Mouse (Mus musculus) E14TG2a.4 (cell line): ENCODE measurements around the gene Il1r1.

ENCODE experiments used
- CTCF ChIP-seq: conservative IDR thresholded peaks from 2 replicates; pipeline ENCODE4 v1.5.1; 2014; ENCODE audit warnings: low read length
- POU5F1 ChIP-seq: IDR thresholded peaks from 2 replicates; pipeline ENCODE4 v1.6.1; 2014; ENCODE audit warnings: low read length, borderline replicate concordance

DNA sequence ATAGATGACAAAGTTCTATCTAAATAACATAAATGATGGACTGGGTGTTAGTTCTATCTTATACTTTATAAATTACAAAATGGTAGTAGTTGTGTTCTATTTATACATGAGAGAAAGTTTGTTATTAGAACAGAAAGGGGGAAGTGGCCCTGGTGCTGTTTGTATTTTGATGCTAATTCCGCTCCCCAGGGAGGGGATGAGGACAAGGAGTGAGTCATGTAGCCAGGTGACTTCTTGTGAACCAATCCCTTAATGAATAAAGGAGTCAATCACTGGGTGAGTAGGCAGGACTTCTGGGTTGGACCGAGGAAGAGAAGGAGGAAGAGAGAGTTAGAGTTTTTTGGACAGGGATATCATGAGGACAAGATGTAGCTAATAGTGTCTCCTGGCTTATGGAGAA is 81.2 kb downstream of the Il1r1 start:
- TF ChIP-seq CTCF = no peak
- no peak for TF ChIP-seq POU5F1
